Mouse (Mus musculus) c-Kit-positive CD71-negative TER-119-negative erythroid progenitor cells, embryonic 14.5 days (primary cell): ENCODE data around the gene Iqcj.
"Not testable (repeated sequence)": the region's sequence is repeated elsewhere in the genome, so short reads cannot be mapped to it uniquely, and the experiment has no call there.

Source experiments
- DNase-seq: peaks from one replicate; pipeline ENCODE4 v3.0.0-alpha.2; 2013; ENCODE audit warnings: low read depth

Iqcj gene

DNA sequence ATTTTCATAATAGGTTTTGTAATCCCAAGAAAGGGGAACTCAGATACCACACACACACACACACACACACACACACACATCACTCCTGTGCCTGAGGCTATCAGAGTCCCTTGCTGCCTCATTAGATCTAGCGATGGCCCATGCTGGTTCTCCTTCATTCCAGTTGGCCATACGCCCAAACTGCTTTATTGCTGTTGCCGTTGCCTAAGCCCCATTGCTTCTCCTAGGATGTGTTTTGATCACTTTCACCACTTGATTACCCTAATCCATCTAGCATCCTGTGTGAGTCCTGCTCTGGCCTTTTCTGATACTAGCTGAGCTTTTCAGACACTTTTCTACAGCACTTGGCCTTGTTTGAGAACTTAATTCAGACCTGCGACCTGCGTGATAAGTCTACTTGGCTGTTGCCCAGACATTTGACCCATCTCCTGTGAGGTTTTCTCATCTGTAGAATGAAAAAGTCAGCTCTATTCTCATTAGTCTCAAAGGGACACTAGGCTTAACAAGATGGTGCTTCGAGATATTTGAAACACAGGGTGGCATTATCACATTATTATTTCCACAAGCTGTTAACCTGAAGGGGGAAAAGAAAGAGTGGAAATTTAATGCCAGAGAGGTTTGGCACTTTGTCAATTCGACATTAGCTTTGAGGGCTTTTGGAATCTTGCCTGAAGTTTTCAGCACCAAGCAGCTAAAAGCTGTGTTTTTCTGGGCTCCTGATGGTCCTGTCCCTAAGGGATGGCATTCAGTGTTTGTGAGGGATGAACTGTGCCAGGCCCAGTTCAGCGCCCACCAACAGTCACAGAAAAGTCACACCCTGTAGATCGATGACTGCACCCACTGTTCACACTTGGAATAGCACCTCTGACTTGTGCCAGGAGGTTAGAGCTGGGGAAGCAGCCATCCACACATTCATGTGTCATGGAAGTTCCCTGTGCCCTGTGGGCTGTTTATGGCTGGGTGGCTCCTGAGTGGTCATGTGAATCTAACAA lies 179.7 kb downstream of the Iqcj start:
- DNase-seq = no peak

GRCm38 (mm10) chr3:68077406-68077805 lies 185.4 kb downstream of the Iqcj start:
- DNase-seq = no peak

DNA sequence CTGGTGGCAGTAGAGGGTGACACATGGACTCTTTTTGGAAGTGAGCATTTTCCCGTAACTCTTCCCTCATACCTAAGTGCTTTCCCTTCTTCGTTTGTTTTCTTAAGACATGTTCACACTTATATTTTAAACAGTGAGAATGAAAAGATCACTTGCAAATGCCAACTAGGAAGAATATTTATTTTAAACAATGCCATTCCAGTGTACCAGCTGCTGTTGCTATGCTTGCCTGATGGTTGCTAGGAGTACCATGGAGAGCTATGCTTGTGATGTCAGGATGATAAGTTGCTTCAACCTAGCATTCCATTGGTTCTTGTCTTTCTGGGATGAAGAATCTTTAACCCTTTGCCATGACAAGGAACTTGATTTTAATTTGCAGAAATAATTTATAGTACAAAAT lies 193.0 kb downstream of the Iqcj start:
- DNase-seq = no peak

DNA sequence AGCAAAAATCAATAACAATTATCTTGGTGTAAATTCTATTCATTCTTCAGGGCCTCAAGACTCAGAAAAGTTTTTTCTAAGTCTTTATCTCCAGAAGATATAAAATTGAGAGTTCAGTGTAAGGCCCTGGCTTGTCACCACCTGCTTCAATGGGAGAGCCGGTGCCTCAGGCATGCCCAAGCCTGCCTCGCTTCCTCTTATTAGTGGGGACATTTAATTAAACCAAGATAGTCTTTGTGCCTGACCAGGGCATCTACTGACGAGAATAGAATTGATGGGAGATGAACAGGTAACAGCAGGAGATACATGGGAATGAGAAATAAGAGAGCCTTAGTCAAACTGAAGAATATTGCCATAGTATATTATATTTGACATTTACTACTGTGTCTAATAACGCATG lies 200.1 kb downstream of the Iqcj start:
- DNase-seq = no peak

- no peak for DNase-seq
These were observed 204.9 kb downstream of the Iqcj start for GRCm38 (mm10) chr3:68096724-68097431.

- not testable (repeated sequence) for DNase-seq
These were observed 207.5 kb downstream of the Iqcj start for GRCm38 (mm10) chr3:68099561-68099960.

DNA sequence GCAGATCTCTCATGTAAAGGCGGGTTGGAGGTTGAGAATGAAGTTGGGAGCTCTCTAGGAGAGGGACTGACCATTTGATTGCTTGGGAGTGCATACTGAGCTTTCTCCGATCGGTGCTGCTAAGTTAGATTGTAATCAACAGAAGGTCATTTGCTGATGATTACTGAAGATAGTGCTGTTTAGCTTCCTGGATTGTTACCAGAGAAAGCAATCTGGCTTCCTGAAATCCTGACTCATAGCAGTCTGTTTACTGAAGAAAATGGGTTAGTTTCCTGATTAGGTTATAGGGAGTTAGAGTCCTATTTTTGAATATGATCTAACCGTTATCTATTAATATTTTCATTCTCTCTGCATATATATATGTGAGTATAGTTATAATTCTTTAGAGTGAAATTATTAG lies 209.3 kb downstream of the Iqcj start:
- no peak for DNase-seq

DNA sequence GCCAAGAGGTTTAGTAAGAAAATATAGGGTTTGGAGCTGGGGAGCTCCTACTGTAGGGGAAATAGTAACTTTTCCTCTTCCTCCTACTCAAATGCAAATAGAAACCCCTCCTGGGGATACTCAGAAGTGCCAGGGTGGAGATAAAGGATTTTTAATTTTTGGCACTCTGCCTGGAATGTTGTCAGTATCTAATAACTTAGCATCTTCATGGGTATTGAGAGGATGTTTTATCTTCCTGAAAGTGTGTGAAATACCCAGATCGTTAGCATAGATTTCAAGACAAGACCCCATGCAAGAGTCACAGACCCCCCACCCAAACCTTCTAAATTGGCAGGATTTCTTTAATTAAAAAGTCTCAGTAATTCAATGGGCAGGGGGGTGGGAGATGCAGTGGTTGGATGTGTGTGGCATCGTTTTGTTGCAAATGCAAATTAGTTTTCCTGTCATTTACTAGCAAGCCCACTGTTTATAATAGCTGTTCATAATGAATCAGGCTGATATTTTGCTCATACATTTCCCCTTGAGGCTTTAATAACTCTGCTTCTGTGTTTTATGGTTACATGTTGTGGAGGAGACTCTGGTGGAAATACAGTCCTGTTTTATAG lies 213.2 kb downstream of the Iqcj start:
- no peak for DNase-seq
